Mouse (Mus musculus) left cerebral cortex, adult 11 months (tissue): Measurements from ENCODE around the gene Arl2.
A peak's percentile ranks its signal among the peaks of the same experiment; 100 is the strongest.

Experiments used
- DNase-seq: peaks from one replicate; pipeline ENCODE4 v3.0.0; 2022; ENCODE audit warnings: low spot score

Arl2 gene

GRCm38 (mm10) chr19:6126789-6127580, 14.4 kb downstream of the Arl2 start:
- no peak for DNase-seq

- DNase-seq: no peak
Measured at GRCm38 (mm10) chr19:6126289-6126688, 15.1 kb downstream of the Arl2 start.

- no peak for DNase-seq
Measured at GRCm38 (mm10) chr19:6124898-6125297, 16.4 kb downstream of the Arl2 start.

GRCm38 (mm10) chr19:6123330-6123729, 18.0 kb downstream of the Arl2 start:
- DNase-seq: no peak

GRCm38 (mm10) chr19:6121761-6122160, 19.6 kb downstream of the Arl2 start:
- no peak for DNase-seq

GRCm38 (mm10) chr19:6118677-6119185, 22.6 kb downstream of the Arl2 start:
- no peak for DNase-seq

- DNase-seq: peak; percentile 84
Measured at GRCm38 (mm10) chr19:6117986-6118676, 23.2 kb downstream of the Arl2 start, which contains the start of gene Sac3d1. Sac3d1 (minus strand) TSS chr19:6118650.

GRCm38 (mm10) chr19:6117346-6117985, 23.9 kb downstream of the Arl2 start:
- DNase-seq: no peak

- no peak for DNase-seq
Measured at GRCm38 (mm10) chr19:6116113-6116850, 25.1 kb downstream of the Arl2 start.

GRCm38 (mm10) chr19:6113116-6113515, 28.2 kb downstream of the Arl2 start:
- DNase-seq: no peak

- DNase-seq: no peak
Measured at GRCm38 (mm10) chr19:6105586-6105985, 35.8 kb downstream of the Arl2 start, which contains the start of gene Naaladl1. Naaladl1 (plus strand) TSS chr19:6105782.

GRCm38 (mm10) chr19:6104476-6104875, 36.9 kb downstream of the Arl2 start:
- DNase-seq: no peak

GRCm38 (mm10) chr19:6102169-6102853, 39.0 kb downstream of the Arl2 start:
- no peak for DNase-seq

GRCm38 (mm10) chr19:6101186-6101585, 40.2 kb downstream of the Arl2 start:
- no peak for DNase-seq

GRCm38 (mm10) chr19:6097847-6098246, 43.5 kb downstream of the Arl2 start:
- DNase-seq: no peak

- DNase-seq: no peak
Measured at GRCm38 (mm10) chr19:6094119-6094518, 47.2 kb downstream of the Arl2 start, which contains the start of gene AC131692.1. AC131692.1 (plus strand) TSS chr19:6094419.

- no peak for DNase-seq
Measured at GRCm38 (mm10) chr19:6088841-6089240, 52.5 kb downstream of the Arl2 start.

GRCm38 (mm10) chr19:6085417-6085879, 55.9 kb downstream of the Arl2 start:
- no peak for DNase-seq

- peak; percentile 96 for DNase-seq
Measured at GRCm38 (mm10) chr19:6084478-6085248, 56.7 kb downstream of the Arl2 start, which contains the start of the genes Zfpl1 and Cdca5. Zfpl1 (minus strand) TSS chr19:6084956. Cdca5 (plus strand) TSS chr19:6084983.
